Mouse (Mus musculus): ENCODE measurements around the gene 2410137M14Rik. TPM values are rescaled to one million over a fixed set of nuclear protein-coding genes. Genes with fewer than 3 reads are reported as not detected.
A peak's percentile ranks its signal among the peaks of the same experiment; 100 is the strongest.
"Not testable (repeated sequence)": the region's sequence is repeated elsewhere in the genome, so short reads cannot be mapped to it uniquely, and the experiment has no call there.

The 2410137M14Rik gene
- polyA plus RNA-seq (2017; shearing (Covaris generic)): not detected

- no peak for ATAC-seq
Measured at GRCm38 (mm10) chr17:36981221-36981813, at the start of gene 2410137M14Rik. TSS of gene 2410137M14Rik (minus strand) at chr17:36981237.

- ATAC-seq: no peak
Measured at GRCm38 (mm10) chr17:37029162-37029561, 48.1 kb upstream of the 2410137M14Rik start.

DNA sequence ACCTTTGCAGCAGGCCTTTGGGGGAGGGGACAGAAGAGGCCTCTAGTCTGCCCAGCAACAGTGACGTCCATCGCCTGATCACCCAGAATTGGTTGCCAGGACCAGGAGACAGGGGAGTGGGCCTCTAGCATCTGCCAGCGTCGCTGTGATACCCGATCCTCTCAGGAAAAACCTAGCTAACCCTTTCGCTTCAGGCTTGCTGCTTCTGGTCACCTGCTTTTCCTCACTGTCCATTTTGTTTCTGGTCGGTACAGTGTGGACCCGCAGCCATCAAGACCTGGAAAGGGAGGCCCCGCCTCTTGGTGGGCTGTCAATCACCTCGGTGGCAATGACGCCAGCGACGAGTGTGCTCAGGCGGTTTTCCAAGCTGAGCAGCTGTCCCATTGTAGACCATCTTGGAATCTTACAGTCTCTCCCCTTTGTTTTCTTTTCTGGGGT, 47.7 kb upstream of the 2410137M14Rik start:
- ATAC-seq: peak; percentile 96

DNA sequence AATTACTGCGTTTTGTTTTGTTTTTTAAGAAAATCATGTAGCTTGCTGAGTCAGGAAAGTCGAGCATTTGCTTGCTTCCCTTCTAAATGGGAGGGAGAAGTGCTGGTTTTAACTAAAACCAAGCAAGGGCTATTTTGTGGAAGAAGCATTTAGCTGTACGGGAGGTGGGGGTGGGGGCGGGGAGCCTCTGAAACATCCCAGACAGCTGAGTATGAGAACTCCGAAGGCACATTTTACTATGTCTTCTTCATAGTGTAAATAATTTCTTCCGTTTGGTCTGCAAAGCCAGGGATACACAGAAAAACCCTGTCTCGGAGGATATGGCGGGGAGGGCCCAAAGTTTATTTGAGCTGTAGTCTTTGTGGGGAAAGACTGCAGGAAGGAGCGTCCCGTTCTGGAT, 47.2 kb upstream of the 2410137M14Rik start:
- ATAC-seq: no peak

GRCm38 (mm10) chr17:37027486-37027885, 46.4 kb upstream of the 2410137M14Rik start:
- no peak for ATAC-seq

DNA sequence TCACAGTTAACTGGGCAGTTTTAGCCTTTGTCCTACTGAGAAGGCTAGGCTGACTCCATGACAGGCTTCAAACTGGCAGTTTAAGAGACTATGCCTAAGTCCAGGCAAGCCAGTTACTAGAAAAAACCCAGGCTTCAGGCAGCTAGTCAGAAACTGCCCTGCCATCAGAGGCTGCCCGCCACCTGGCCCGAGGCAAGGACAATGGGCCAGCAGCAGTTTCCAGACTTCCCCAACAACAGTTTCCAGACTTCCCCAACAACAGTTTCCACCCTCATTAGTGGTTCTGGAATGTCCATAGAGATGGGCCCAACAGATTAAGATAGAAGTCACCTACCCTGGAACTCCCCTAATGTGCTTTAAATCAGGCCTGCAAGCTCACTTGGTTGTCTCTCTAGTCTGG, 45.4 kb upstream of the 2410137M14Rik start:
- no peak for ATAC-seq

GRCm38 (mm10) chr17:37022628-37023576, 41.9 kb upstream of the 2410137M14Rik start, which contains the start of gene Mog:
TSS of gene Mog (minus strand) at chr17:37023398.
- no peak for ATAC-seq

GRCm38 (mm10) chr17:37019242-37019641, 38.2 kb upstream of the 2410137M14Rik start:
- not testable (repeated sequence) for ATAC-seq

GRCm38 (mm10) chr17:37018328-37018727, 37.3 kb upstream of the 2410137M14Rik start:
- no peak for ATAC-seq

- no peak for ATAC-seq
Measured at GRCm38 (mm10) chr17:37016333-37016732, 35.3 kb upstream of the 2410137M14Rik start.

GRCm38 (mm10) chr17:37012141-37012540, 31.1 kb upstream of the 2410137M14Rik start:
- no peak for ATAC-seq

- ATAC-seq: no peak
Measured at GRCm38 (mm10) chr17:37011719-37012118, 30.7 kb upstream of the 2410137M14Rik start.

GRCm38 (mm10) chr17:37009460-37010042, 28.5 kb upstream of the 2410137M14Rik start:
- peak; percentile 28 for ATAC-seq

GRCm38 (mm10) chr17:37008161-37008560, 27.1 kb upstream of the 2410137M14Rik start:
- no peak for ATAC-seq

DNA sequence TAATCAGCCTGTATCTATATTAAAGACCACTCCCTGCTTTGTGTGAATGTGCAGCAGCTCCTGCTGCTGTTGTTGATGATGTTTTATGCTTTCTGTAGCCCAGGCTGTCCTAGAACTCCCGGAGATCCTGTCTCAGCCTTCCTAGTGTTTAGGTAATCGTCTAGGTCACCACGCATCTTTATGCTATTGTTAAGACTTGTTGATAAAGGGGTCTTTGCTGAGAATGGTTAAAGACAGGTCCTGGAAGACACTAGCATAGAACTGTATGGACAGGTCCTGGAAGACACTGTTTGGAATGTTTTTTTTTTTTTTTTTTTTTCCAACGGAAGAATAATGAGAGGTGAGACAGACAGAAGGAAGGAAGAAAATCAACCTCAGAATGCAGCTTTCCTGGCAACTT, 22.3 kb upstream of the 2410137M14Rik start:
- no peak for ATAC-seq

DNA sequence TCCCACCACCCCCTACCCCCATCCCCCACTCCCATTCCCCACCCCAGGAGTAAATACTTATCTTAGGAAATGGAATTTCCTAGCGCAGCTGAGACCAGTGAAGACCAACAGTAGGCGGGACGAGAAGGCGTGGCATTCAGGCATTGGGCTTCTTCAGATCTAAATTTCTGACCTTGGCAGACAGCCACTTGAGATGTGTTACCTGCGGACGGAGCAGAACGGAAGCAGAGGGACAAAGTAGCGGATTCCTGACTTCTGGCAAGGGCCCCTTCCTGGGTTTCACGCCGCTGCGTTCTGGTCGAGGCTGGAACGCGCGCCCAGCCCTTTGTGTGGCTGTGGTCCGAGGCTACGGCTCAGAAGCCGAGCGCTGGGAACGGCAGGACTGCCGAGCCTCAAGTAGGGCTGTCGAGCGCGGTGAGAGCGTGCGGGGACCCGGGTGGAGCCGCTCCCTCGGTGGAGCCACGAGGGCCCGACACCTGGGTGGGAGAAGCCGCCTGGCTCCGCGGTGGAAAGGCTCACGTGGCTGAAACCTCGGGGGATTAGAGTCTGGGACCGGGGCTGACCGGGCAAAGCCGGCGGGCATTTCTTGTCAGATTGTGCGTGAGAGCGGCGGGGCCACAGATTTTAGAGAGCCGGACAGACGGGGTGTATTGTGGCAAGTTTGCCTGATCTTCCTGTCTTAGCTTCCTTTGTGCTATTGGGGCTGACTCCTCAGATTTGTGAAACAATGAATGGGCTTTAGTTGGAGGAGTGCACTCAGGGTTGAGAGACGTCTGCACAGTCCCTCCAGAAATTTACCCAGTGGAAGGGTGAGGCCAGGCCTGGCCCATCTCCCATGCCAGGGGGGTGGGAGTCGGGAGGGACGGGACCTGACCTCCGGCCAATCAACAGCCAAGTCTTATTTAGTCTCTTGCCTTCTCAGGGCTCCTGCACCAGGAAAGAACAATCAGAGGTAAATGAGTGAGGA, 21.6 kb upstream of the 2410137M14Rik start:
- no peak for ATAC-seq

DNA sequence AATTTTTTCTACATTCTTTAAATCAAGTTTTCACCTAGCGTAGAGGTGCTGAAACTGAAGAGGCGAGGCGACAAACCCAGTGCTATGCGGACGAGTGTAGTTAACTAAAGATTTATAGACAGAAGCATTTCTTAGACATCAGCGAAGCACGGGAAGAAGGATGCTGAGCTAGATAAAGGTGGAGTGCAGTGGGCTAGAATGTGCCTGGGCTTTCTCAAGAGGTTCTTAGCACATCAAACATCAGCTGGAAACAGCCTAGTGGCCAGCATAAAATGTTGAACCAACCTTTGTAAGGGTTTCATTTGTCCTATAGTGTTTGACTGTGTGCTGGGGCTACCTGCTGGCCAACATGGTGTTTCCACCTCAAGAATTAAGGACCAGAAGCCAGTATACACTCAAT, 19.8 kb upstream of the 2410137M14Rik start, which contains the start of gene Zfp57:
Zfp57 (plus strand) TSS at position 301 of the 400 bp plus-strand sequence.
- ATAC-seq: no peak

- no peak for ATAC-seq
Measured at GRCm38 (mm10) chr17:36998477-36998876, 17.4 kb upstream of the 2410137M14Rik start.

DNA sequence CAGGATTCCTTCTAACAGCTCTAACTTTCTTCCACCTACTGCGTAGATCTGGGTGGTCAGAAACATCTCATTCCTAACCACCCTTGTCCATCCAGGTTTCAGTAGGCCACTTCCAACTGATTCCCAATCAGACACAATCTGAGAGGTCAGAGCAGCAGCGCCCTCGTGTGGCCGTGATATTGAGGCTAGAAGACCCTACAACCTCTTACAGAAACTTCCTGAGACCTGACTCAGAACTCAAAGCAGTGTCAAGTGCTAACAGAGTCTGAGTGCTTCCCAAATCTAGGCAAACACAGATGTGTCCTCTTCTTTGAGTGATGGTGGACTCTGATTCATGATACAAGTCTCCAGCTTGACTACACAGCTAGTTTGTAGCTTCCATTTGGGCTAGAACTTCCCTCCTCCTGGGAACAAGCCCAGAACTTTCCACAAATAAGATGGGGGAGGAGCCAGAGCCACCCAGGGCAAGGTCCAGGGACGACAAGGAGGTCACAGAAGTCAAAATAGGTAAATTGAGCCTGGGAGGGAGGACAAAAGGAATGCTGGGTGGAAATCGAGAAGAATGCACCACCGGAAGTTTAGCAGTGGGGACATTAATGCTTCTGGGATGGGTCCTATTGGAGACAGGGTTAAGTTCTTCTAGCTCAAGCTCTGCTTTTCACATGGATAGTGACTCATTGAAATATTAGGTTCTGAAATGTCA, 16.1 kb upstream of the 2410137M14Rik start:
- ATAC-seq: no peak

- ATAC-seq: no peak
Measured at GRCm38 (mm10) chr17:36995448-36995847, 14.4 kb upstream of the 2410137M14Rik start.

GRCm38 (mm10) chr17:36994528-36994927, 13.5 kb upstream of the 2410137M14Rik start:
- no peak for ATAC-seq

Measured in inflammation-experienced regulatory T-cells, adult 6 months (primary cell).